Mouse (Mus musculus) cerebellum, adult 18-20 months (tissue): Measurements from ENCODE around the gene Mllt6.
"Not testable (repeated sequence)": the region's sequence is repeated elsewhere in the genome, so short reads cannot be mapped to it uniquely, and the experiment has no call there.

Source experiments
- DNase-seq, 2 experiments: peaks; one replicate each; pipeline ENCODE4 v3.0.0; 2021

Gene Mllt6

DNA sequence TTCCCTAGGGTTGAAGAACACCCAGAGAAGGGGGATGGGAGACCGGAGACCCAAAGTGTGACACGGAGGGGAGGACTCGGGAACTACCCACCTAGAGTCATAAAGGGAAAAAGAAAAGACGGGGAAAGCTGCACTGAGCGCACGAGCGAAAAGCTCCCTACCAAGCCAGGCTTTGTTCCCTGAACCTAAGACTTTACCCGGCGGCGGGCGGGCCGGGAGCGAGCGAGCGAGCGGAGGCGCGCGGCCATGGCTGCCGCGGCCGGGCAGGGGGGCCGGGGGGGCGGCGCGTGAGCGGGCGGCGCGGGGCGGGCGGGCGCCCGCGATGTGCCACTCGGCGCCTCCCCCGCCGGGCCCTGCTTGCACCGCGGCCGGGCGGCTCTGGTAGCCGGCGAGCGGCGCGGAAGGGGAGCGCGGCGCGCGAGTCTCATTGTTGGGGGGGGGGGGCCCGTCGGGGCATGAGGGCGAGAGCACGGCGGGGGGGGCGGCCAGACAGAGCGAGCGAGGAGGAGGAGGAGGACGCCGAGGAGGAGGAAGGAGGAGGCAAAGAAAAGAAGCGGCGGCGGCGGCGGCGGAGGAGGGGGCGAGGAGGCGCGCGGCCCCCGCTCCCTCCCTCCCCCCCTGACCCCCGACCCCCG lies at the start of gene Mllt6:
Mllt6 (plus strand) TSS at position 522 of the 635 bp plus-strand sequence.
- DNase-seq: peak; percentile 83 to 87

DNA sequence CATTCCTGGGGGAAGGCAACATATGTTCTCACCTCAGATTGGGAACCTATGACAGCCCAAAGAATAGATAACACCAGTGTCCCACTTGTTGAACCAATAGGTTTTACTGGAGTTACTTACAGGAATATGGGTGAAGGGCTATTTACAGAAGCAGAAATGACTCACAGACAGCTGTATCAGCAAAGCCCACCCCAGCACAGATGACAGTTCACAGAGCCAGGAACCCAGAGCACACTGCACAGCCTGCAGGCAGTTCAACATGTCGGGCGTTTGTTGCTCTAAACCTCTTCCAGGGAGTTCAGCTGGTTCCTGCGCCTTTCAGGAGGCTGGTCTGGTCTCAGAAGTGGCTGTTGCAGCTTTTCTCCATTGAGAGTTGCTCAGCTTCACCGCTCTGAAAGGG lies 47.9 kb upstream of the Mllt6 start:
- DNase-seq: no peak

DNA sequence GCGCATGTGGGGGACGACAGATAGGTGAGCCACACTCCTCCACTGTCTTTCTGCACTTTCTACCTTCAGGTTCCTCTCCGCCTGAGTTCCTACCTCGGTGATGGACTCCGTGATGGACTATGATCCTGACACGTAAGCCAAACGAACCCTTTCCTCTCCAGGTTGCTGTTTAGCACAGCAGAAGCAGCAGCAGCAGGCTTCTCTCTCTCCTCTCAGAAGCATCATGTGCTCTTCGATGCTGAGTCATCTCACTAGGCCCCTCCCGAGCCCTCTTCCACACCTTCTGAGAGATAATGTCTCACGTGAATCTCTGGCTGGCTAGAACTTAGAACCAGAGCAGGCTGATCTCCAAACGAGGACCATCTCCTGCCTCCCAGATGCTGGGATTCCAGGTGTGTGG lies 44.8 kb upstream of the Mllt6 start:
- no peak for DNase-seq

DNA sequence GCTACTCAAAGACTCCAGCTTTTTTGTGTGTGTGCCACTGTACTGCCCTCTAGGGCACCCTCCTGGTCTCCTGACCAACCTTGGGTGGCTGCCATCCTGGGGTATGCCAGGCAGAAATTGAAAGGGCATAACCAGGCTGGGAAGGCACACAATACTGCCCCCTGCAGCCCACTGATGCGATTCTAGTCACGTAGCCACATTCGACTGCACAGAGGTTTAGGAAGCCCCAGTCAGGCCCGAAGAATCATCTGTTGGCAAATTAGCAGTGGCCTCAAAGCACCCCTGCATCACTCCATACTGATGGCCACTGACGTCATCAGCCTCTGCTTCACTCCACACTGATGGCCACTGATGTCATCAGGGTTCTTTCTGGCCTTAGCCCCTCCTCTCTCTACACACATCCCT lies 43.8 kb upstream of the Mllt6 start:
- peak; percentile 77 to 80 for DNase-seq

DNA sequence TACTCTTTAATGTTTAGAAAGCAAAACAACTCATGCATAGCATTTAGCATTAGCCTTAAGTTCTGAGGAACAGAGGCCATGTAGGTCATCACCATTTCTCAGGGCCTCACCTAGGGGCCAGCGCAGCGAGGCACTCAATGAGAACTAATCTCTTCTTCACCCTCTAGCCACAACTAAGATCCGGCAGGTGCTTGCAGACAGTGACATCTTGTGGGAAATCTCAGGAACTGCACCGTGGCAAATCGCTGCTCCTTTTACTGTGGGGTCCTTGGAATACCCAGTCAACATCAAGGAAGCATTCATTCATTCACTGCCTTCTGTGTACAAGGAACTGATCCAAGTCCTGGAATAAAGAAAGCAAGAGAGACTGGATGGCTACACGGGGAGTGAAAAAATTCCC lies 40.8 kb upstream of the Mllt6 start:
- DNase-seq: peak; percentile 71 to 80

DNA sequence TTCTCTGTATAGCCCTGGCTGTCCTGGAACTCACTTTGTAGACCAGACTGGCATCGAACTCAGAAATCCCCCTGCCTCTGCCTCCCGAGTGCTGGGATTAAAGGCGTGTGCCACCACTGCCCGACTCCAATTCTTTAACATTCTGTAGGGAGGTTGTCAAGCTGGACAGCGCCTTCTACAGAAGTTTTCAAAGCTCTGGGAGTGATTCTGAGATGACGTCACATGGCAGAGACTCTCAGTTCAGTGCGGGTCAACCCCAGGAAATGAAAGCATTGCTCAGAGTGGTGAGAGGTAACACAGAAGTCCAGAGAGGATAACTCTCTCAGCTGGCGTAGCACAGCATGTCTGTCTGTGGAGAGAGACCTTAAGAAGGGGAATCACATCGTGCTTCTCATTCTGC lies 40.0 kb upstream of the Mllt6 start:
- no peak for DNase-seq

DNA sequence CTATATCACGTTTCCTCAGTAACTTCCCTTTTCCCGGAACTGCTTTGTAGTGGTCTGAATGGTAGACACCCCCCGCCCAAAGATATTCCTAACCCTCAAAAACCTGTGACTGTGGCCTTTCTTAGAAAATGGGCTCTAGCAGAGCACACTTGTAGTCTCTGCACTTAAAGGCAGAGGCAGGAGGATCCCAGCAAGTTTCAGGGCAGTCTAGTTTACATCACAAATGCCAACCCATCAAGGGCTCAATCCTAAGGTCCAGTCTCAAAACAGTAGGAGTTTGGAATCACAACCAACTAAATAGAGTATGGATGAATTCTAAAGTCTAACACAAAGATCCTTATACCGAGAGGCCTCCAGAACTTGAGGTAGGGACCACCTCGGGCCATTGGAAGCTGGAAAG lies 37.7 kb upstream of the Mllt6 start:
- no peak for DNase-seq

DNA sequence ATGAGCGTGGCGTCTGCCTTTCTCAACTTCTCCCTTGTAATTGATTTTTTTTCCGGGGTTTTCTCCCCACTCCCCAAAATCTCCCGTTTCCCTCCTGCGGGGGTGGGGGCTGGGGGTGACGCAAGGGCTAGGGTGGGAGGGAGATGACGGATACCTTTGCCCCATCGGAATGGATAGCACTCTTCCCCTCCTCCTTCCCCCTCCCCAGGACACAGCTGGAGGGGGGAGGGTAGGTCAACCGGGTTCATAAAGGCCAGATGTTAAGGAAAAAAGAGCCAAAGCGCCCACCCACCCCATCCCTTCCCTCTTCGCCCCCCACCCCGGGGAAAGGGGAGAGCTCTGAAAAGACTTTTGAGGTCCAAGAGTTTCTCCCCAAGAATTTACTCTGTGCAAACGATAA lies 36.8 kb upstream of the Mllt6 start:
- DNase-seq: no peak

DNA sequence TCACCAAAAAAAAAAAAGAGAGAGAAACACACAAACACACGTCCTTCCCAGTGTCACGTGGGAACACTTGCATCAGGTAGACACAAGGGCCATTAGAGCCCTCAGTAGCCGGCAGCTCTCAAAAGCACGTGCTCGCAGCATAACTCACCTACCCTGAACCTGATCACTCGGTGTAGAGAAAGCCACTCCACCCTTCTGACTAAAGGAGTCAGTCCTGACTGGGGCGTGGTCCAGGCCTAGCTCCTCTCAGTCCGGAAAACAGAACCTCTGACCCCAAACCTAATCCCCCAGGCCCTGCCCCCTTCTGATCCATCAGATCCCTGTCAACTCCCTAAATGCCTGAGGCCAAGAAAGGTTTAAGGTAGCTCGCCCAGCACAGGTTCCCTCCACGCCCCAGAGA lies 36.4 kb upstream of the Mllt6 start:
- DNase-seq: no peak

DNA sequence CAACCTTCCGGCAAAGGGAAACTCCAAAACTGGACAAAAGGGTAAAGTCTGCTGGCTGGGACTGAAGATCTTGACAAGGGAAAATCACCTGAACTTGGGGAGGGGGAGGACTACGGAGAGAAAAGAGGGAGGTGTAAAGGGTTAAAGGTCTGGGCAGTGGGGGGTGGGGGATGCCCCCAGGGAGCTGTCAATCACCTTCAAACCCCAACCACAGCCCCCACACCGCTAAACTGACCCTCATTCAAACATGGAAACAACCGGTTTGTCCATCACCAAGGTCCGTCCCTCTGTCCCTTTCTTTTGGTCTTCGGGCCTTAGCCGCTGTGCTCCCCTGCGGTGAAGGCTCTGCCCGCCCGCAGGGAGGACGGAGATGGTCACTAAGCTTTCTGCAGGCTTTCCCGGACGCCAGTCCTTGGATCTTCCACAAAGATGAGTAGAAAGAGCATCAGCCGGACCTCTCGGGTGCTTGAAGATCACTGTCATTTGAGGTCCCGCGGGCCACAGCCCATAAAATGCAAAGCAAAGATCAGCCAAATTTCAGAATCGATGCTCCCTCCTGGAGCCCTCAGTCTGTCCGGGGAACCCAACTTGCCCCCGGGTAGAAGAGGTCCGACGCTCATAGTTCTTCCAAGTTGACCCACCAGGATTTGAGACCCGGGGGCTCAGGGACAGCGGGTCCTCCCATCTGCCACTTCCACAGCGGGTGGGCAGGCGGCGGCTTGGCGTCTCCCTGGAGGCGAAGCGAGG lies 35.5 kb upstream of the Mllt6 start:
- DNase-seq: no peak

DNA sequence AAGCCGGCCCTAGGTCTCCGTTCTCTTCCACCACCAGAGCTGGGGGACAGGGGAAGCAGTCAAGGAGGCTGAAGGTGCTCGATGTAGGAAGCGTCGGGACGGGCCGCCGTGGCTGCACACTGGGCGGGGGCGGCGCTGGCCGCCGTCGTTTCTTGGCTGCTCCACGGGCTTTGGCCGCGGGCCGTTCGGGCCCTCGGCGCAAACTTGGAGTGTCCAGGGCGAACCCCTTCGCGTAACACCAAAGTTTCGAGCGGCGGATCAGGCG lies 35.0 kb upstream of the Mllt6 start:
- no peak for DNase-seq

DNA sequence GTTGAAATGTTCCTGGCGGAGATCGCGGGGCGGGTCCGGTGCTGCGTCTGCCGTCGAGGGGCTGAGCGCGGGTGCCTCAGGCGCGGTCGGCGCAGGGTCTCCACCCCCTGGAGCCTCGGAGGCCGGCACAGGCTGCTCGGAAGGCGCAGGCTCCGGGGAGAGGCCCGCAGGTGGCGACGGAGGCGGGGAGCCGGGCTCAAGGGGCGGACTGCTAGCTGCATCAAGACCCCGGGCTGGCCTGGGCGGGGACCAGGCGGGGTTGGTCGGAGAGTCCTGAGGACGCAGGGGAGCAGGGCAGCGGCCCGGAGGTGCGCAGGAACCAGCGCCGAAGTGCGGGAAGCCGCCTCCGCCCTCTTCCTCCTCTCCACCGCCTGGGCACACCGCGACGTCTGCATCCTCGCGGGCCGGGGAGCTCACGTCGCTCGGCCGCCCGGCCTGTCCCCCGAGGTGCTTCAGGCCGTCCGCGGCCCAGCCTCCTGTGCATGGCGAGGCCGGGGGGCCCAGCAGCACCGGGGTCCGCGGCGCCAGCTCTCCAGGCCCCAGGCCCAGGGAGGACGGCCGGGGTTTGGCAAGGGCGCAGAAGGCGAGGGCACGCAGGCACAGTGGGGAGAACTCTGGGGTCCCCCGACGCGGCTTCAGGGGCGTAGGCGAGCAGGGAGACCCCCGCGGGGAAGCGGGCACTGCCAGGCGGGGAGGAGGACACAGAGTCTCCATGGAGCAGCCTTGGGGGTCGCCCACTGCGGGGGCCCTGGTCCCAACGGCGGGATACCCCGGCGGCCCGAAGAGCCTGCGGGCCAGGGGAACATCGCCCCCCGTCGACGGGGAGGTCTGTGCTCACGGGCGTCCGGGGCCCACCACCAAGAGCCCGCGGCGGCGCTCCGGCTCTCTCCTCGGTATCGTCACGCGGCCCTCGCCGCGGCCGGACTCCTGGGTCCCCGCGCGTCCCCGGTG lies 34.4 kb upstream of the Mllt6 start:
- no peak for DNase-seq

DNA sequence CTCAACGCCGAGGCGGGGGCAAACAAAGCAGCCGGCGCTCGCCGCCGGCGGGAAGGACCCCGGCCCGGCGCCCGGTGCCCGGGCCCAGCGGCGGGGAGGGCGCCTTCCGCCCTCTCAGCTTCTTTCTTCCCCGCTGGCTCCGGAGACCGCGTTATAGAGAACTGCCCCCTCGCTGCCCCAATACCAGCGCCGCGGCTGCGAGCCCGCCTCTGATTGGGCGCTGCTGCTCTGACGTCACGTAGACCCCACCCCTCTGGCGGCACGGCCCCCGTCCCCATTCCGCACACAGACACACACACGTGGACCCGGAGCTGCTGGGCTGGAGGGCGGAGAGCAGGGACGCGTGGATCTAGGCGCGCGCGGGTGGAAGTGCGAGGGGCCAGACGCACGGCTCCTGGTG lies 33.6 kb upstream of the Mllt6 start, which contains the start of gene Epop:
Epop (minus strand) TSS at position 127 of the 400 bp plus-strand sequence.
- peak; percentile 76 for DNase-seq

DNA sequence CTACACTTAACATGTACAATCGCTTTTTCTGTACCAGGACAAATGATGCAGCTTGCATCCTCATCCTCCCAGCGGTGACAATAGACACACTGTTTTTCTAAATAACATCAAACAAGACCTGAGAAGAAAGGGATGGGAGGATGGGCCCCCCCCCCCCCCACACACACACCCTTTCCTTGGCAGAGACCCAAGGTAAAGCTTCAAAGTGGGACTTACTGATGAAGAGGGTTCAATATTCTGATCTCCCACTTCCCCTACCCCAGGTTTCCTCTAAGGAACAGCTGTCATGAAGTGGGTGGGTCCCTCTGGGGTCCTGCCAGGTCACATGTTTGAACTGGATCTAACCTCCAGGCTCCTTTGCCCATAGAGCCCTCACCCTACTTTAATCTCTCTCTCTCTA lies 32.2 kb upstream of the Mllt6 start:
- DNase-seq: no peak

DNA sequence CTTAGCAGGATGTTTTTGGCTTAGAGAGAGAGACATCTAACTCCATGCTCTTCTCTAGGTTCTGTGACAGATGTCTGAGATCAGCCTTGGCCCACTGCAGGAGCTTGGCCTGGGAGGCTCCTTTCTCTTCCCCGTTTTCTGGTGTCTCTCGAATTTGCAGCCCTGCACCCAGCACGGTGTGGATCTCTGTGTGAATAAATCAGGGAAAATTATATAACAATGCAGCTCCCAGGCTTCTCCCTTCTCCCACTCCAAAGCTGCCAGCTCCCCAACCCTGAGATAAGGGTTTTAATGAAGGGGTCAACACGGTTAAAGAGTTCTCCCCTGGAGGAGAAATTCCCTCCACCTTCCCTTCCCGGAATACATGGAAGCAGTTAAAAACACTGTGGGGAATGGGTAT lies 31.7 kb upstream of the Mllt6 start:
- DNase-seq: no peak

DNA sequence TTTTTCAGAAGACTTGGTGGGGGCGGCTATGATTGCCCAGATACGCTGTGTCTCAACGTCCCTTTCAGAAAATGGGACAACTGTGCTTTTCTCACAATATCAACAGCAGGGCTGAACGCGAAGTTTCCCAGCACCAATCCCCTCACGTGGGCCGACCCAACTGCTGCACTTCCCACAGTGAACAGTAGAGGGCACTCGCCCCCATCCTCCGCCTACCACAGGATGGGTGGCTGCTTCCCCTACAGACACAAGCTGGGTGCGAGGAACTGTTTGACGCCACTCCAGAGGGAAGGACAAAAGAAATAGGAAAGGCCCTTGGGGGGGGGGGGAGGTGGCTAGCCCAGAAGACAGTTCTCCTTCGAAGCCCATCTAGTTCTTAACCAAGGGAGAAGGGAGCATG lies 31.3 kb upstream of the Mllt6 start:
- DNase-seq: peak; percentile 78 to 84

DNA sequence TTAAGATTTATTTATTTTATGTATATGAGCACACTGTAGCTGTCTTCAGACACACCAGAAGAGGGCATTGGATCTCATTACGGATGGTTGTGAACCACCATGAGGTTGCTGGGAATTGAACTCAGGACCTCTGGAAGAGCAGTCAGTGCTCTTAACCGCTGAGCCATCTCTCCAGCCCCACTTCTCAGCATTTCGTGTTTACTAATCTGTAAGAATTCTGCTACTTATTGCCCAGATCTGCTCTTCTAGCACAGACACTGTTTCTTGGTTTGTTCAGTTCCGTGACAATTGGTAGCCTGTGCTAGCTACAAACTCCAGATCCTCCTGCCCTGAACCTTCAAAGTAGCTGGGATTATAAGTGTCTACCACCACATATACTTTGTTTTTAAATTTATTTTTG lies 30.8 kb upstream of the Mllt6 start:
- DNase-seq: not testable (repeated sequence)

DNA sequence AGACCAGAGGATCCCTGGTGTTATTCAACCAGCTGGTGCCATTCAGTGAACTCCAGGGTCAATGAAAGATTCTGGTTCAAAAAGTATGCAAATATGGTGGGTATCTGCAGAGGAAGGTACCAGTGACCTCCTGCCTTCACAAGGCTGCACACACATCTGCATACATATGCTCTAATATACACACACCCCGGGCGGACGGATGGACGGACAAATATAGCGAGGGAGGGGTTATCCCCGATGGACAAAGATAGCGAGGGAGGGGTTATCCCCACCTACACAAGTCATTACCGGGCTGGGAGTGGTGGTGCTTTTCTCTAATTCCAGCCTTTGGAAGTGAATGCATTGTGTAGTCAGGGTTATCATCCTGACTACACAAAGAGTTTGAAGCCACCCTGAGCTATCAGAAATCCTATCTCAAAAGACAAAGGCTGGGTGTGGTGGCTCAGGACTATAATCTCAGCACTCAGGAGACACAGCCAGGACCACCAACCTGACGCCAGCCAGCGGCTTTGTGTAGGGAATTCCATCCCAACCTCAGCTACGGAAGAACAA lies 27.7 kb upstream of the Mllt6 start:
- DNase-seq: no peak

DNA sequence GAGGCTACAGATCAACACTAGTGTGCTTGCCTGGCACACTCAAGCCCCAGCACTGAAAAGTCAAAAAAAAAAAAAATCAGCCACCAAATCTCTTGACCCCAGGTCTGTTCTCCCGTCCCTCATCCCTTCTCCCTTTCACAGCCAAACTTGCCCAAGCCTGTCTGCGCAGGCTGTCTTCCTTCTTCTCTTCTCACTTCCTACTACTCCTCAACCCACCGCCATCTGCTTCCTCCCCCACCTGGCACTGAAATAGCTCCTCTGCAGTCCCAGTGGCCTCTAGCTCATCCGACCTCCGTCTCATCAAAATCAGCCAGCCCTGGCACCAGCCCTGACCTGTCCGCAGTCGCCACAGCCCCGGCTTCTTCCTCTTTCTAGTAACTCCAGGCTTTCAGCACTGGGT lies 21.5 kb upstream of the Mllt6 start:
- DNase-seq: no peak

DNA sequence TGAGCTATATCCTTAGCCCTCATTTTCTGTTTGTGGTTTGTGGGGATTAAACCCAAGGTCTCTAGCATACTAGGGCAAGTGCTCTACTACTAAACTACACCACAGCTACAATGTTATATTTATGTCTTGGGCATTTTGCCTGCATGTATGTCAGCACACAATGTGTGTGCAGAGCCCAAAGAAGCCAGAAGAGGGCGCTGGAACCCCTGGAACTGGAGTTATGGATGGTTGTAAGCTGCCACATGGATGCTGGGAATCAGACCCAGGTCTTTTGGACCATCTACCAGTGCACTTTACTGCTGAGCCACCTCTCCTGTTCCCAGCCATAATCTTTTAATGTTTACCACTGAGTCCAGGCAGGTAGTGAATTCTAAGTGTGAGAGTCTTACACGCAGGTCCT lies 20.5 kb upstream of the Mllt6 start:
- DNase-seq: no peak

DNA sequence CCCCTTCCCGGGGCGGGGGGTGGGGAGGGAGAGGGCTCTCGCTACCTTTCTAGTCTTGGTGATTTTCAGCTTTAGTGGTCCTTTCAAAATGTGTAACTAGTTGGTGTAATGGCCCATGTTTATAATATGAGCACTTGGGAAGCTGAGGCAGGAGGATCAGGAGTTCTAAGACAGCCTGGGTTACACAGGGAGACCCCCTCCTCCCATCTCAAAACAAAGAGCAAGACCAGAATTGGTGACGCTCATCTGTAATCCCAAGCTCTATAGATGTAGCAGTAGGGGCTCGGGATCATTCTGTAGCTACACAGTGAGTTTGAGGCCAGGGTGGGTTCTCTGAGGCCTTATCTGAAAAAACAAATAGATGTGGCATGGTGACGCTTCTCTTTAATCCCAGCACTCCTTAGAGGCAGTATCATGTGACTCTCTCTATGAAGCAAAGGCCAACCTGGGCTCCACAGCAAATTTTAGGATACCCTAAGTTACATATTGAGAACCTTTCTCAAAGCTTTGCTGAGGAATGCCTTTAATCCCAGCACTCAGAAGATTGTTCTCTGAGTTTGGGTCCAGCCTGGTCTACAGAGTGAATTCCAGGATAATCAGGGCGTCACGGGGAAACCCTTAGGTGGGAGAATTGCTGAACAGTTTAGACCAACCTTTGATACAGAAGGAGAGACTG lies 19.7 kb upstream of the Mllt6 start:
- DNase-seq: no peak

DNA sequence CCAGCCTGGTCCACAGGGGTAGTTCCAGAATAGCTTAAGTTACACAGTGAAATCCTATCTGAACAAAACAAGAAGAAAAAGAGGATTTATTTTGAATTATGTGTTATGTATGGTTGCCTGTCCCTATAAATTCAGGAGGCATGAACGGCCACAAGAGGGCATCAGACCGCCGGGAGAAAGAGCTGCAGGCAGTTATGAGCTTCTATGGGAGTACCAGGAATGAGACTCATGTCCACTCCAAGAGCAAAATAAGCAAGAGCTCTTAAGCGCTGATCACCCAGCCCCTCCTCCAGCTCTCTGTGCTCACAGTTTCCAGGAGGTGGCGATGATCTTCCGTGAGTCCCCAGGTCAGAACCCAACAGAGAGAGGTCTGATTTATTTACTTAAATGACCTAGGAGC lies 18.4 kb upstream of the Mllt6 start:
- DNase-seq: peak; percentile 80 to 82

DNA sequence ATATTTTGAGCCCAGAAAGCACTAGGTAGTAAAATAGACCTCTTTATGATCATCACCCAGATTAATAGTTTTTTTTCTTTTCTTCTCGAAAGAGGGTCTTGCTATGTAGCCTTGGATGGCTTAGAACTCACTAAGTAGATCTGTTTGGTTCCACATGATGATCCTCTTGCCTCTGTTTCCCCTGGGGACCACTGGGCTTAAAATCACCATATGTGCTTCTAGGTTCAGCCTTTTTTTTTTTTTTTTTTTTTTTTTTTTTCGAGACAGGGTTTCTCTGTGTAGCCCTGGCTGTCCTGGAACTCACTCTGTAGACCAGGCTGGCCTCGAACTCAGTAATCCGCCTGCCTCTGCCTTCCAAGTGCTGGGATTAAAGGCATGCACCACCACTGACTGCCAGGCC lies 14.7 kb upstream of the Mllt6 start:
- not testable (repeated sequence) for DNase-seq
